Mouse (Mus musculus): ENCODE results near the gene Pspn.

Pspn gene

GRCm38 (mm10) chr17:56999968-57000609, at the start of gene Pspn:
Gene Pspn, minus strand, starts transcription at chr17:57000018.
- no peak for DNase-seq

- DNase-seq = no peak
These were observed 49.0 kb upstream of the Pspn start for GRCm38 (mm10) chr17:57048816-57049215.

GRCm38 (mm10) chr17:57047406-57047805, 47.6 kb upstream of the Pspn start:
- DNase-seq = peak; percentile 33

GRCm38 (mm10) chr17:57041554-57041953, 41.7 kb upstream of the Pspn start, which contains the start of gene Slc25a41:
Gene Slc25a41, minus strand, starts transcription at chr17:57041654.
- DNase-seq = no peak

GRCm38 (mm10) chr17:57038978-57039377, 39.2 kb upstream of the Pspn start:
- DNase-seq = no peak

GRCm38 (mm10) chr17:57032854-57033253, 33.0 kb upstream of the Pspn start:
- DNase-seq = no peak

GRCm38 (mm10) chr17:57031661-57032420, 32.0 kb upstream of the Pspn start:
- DNase-seq = peak; percentile 100

GRCm38 (mm10) chr17:57030931-57031660, 31.3 kb upstream of the Pspn start, which contains the start of gene Khsrp:
Gene Khsrp, minus strand, starts transcription at chr17:57031522.
- peak; percentile 55 for DNase-seq

GRCm38 (mm10) chr17:57029691-57030090, 29.9 kb upstream of the Pspn start:
- peak; percentile 22 for DNase-seq

GRCm38 (mm10) chr17:57027471-57027870, 27.7 kb upstream of the Pspn start:
- no peak for DNase-seq

GRCm38 (mm10) chr17:57020960-57021359, 21.1 kb upstream of the Pspn start:
- no peak for DNase-seq

GRCm38 (mm10) chr17:57019693-57020092, 19.9 kb upstream of the Pspn start:
- DNase-seq = no peak

- DNase-seq = no peak
These were observed 12.5 kb upstream of the Pspn start for GRCm38 (mm10) chr17:57012245-57012795.

GRCm38 (mm10) chr17:57011236-57012141, 11.7 kb upstream of the Pspn start, which contains the start of the genes Gtf2f1 and Gm17949:
Gene Gtf2f1, minus strand, starts transcription at chr17:57011288.
Gene Gm17949, plus strand, starts transcription at chr17:57011469.
- peak; percentile 96 for DNase-seq

GRCm38 (mm10) chr17:57010911-57011235, 11.1 kb upstream of the Pspn start:
- no peak for DNase-seq

GRCm38 (mm10) chr17:57007137-57007905, 7.5 kb upstream of the Pspn start:
- no peak for DNase-seq

- DNase-seq = no peak
These were observed 4.2 kb upstream of the Pspn start for GRCm38 (mm10) chr17:57003994-57004393.

- no peak for DNase-seq
These were observed 1.4 kb upstream of the Pspn start for GRCm38 (mm10) chr17:57001228-57001627.

GRCm38 (mm10) chr17:56999414-56999813, 404 bp downstream of the Pspn start:
- no peak for DNase-seq

GRCm38 (mm10) chr17:56997029-56997667, 2.7 kb downstream of the Pspn start, which contains the start of gene Alkbh7:
Gene Alkbh7, plus strand, starts transcription at chr17:56997339.
- peak; percentile 99 for DNase-seq

- DNase-seq = no peak
These were observed 3.3 kb downstream of the Pspn start for GRCm38 (mm10) chr17:56996506-56996905.

All from lung, postnatal 10 days (tissue).